ENCODE assay signal across 12 mouse cellular contexts in genomic region chr2:7082376-7083025, GRCm38 (mm10).
A peak's percentile ranks its signal among the peaks of the same experiment; 100 is the strongest.
DNase-seq lines count a peak whose midpoint lies in the region; ATAC-seq and TF ChIP-seq lines count a peak whose summit lies in the region.
"Had no signal": no experiment of that assay in that cellular context is flagged by ENCODE, and none has a peak within 500 bp of the region (broad histone marks: within the 10 kb centered on the region; RNA-seq: fewer than 3 reads in every experiment).

No protein-coding gene starts in this region.

- ATAC-seq in lung, embryonic 14.5 days (ENCODE audit: insufficient read depth), result 0 out of 2 replicates have a peak, but pooled peaks have one; percentile 1
- peak; percentile 36 for ATAC-seq in forebrain, postnatal 0 days
- ATAC-seq in activated CD4-positive, CD25-positive, alpha-beta regulatory T cell, adult 4 months, result no peak
- ATAC-seq: liver, postnatal 0 days had no signal

- H3K9ac ChIP-seq in lung, embryonic 14.5 days, result peak overlapping the region; percentile 7
- H3K9ac ChIP-seq in forebrain, postnatal 0 days, result peak overlapping the region; percentile 61
- H3K9ac ChIP-seq: liver, postnatal 0 days had no signal

- H3K36me3 ChIP-seq in lung, embryonic 14.5 days (ENCODE audit: insufficient read depth), result peaks cover 3% of the 10 kb centered on the region; the same call in 1 of the 2 replicates
- H3K36me3 ChIP-seq in forebrain, postnatal 0 days (ENCODE audit: insufficient read depth), result peaks cover under 1% of the 10 kb centered on the region; the same call in 1 of the 2 replicates
- H3K36me3 ChIP-seq: limb, embryonic 10.5 days had no signal

- H3K4me2 ChIP-seq in lung, embryonic 14.5 days, result peak overlapping the region; percentile 74
- peak overlapping the region; percentile 54 for H3K4me2 ChIP-seq in forebrain, postnatal 0 days (ENCODE audit: low read depth)

- WGBS in lung, embryonic 14.5 days, result 42% methylated on average over 9 of the region's 9 CpGs
- WGBS in forebrain, postnatal 0 days, result 41% methylated on average over 9 of the region's 9 CpGs

- H3K27ac ChIP-seq in lung, embryonic 14.5 days (ENCODE audit: low read depth), result peak overlapping the region; percentile 96
- peak overlapping the region; percentile 92 for H3K27ac ChIP-seq in forebrain, postnatal 0 days (ENCODE audit: low read depth, low read length)
- H3K27ac ChIP-seq: limb, embryonic 10.5 days had no signal

- intact Hi-C loops in heart, postnatal 14 days (cut with DNase I), result loop anchor here (5.0 kb wide), 1 partner anchor 210 kb away; no protein-coding TSS in a partner anchor

- DNase-seq in heart, adult 11 months, result peak; percentile 86
- DNase-seq in heart, postnatal 14 days, result no peak
- DNase-seq in lung, embryonic 14.5 days, result peak; percentile 72
- no peak for DNase-seq in lung, postnatal 14 days
- peak; percentile 64 for DNase-seq in forebrain, postnatal 0 days
- peak; percentile 12 for DNase-seq in retina, embryonic 14.5 days (ENCODE audit: low spot score)
- no peak for DNase-seq in thymus, postnatal 25 days
- DNase-seq: embryo, embryonic 11 days; liver, postnatal 0 days had no signal

- H3K9me3 ChIP-seq in lung, embryonic 14.5 days (ENCODE audit: low read depth, low read length), result peaks cover 2% of the 10 kb centered on the region
- H3K9me3 ChIP-seq in forebrain, postnatal 0 days (ENCODE audit: low read length), result peaks cover 2% of the 10 kb centered on the region
- H3K9me3 ChIP-seq: limb, embryonic 10.5 days had no signal

- H3K4me1 ChIP-seq in lung, embryonic 14.5 days (ENCODE audit: insufficient read depth), result peaks cover 22% of the 10 kb centered on the region; the same call in 1 of the 2 replicates
- H3K4me1 ChIP-seq in forebrain, postnatal 0 days (ENCODE audit: insufficient read depth), result peaks cover 21% of the 10 kb centered on the region

- no peaks in the 10 kb centered on the region for H3K27me3 ChIP-seq in lung, embryonic 14.5 days (ENCODE audit: insufficient read depth, low read length)
- H3K27me3 ChIP-seq in forebrain, postnatal 0 days (ENCODE audit: insufficient read depth, low read length), result no peaks in the 10 kb centered on the region
- H3K27me3 ChIP-seq: CH12.LX had no signal

- no peak for TF ChIP-seq CTCF in lung, embryonic 14.5 days (IDR thresholded peaks at IDR 0.05; ENCODE audit: low read depth)
- no peak for TF ChIP-seq CTCF in forebrain, postnatal 0 days (IDR thresholded peaks at IDR 0.05; ENCODE audit: low read depth)

- peak overlapping the region; percentile 47 for H3K4me3 ChIP-seq in lung, embryonic 14.5 days (ENCODE audit: low read depth, low read length)
- H3K4me3 ChIP-seq in forebrain, postnatal 0 days (ENCODE audit: low read depth, low read length), result no peak overlapping the region
- H3K4me3 ChIP-seq: limb, embryonic 10.5 days had no signal

Comparison
In these comparisons a context has a peak if more than half of its experiments do, and no peak if none do; other contexts are left out.
1. DNase-seq: peak in heart, adult 11 months (single experiment), lung, embryonic 14.5 days (single experiment), forebrain, postnatal 0 days (single experiment) and retina, embryonic 14.5 days (single experiment); none in heart, postnatal 14 days (0 of 2), lung, postnatal 14 days (single experiment) and thymus, postnatal 25 days (single experiment).